Mouse (Mus musculus): Measurements from ENCODE around the gene Cenps. TPM values are rescaled to one million over a fixed set of nuclear protein-coding genes. Genes with fewer than 3 reads are reported as not detected.
"Not testable (repeated sequence)": the region's sequence is repeated elsewhere in the genome, so short reads cannot be mapped to it uniquely, and the experiment has no call there.

The Cenps gene
- polyA plus RNA-seq, 1 experiment from 2014 or later, result 49.5 TPM

DNA sequence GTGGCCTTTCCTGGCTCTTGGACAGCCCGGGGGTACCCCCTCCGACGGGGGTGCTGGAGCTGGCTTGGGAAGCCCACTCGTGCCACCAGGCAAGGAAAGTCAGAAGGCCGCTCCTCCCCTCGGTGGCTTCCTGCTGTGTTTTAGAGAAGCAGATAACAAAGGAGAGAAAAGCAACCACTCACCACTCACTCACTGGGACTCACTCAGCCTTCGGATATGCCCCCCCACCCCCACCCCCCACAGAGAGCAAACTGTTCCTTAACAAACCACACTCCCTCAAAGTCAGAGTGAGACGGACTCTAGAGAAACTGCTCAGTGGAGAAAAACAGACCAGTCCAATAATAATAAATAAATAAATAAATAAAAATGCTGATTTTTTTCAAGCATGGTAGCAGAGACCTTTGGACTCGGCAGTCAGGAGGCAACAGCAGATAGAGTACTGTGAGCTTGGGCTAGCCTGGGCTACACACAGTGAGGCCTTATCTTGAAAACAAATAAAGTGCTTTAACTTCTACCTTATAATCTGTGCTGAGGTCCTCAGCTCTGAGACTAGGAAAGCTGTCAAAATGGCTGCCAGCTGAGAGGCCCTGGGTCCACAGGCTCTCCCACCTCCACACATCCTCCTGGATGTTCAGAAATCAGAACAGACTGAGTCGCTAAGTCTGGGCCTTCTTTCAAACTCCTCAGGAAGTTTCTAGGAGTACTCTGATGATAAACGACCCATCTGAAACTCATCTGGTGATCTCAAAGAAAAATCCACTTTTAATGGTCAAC lies 11.9 kb downstream of the Cenps start:
- Histone ChIP-seq H3K27ac (ENCODE audit: low read depth, low read length) (no peak overlapping the region), H3K4me1 (replicated peaks; ENCODE audit: control insufficient read depth, insufficient read depth, low read length) (no peaks in the 10 kb centered on the region), H3K4me3 (ENCODE audit: low read depth, low read length) (no peak overlapping the region), H3K27me3 (ENCODE audit: control insufficient read depth, insufficient read depth, low read length) (no peaks in the 10 kb centered on the region), H3K36me3 (ENCODE audit: control insufficient read depth, insufficient read depth, low read length) (peaks cover 4% of the 10 kb centered on the region; the same call in 1 of the 2 replicates), H3K4me2 (ENCODE audit: low read depth, low read length, severe bottlenecking) (no peak overlapping the region), H3K9me3 (ENCODE audit: control insufficient read depth, low read length) (no peaks in the 10 kb centered on the region), H3K9ac (ENCODE audit: low read length) (no peak overlapping the region)
- WGBS, result 57% methylated on average over 11 of the region's 11 CpGs
- no peak for ATAC-seq (replicated peaks; ENCODE audit: low FRiP score)
- no peak for DNase-seq (ENCODE audit: low spot score)

DNA sequence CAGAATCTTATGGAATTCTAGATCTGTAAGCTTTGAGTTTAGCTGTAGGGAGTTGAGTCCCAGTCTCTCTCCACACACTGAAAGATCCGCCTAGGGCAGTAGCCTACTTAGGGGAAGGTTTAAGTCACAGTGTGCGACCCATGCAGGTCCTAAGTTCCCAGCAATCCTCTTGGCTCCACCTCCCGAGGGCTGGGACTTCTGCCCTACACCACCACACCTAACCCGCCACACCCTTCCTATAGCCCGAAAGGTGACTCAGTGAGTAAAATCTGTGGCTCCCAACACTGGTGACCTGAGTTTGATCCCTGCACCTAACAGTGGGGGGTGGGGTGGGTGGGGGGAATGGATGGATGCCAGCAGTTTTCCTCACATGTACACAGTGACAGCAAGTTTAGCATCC lies 14.0 kb downstream of the Cenps start:
- H3K4me2 ChIP-seq (ENCODE audit: low read depth, low read length, severe bottlenecking), result no peak overlapping the region
- ATAC-seq (replicated peaks; ENCODE audit: low FRiP score) (no peak), DNase-seq (ENCODE audit: low spot score) (no peak)
- H3K27ac ChIP-seq (ENCODE audit: low read depth, low read length), result no peak overlapping the region
- H3K9me3 ChIP-seq (ENCODE audit: control insufficient read depth, low read length), result no peaks in the 10 kb centered on the region
- H3K4me1 ChIP-seq (replicated peaks; ENCODE audit: control insufficient read depth, insufficient read depth, low read length), result no peaks in the 10 kb centered on the region
- WGBS, result 58% methylated on average over 5 of the region's 5 CpGs
- no peak overlapping the region for H3K4me3 ChIP-seq (ENCODE audit: low read depth, low read length)
- peaks cover 1% of the 10 kb centered on the region; the same call in 1 of the 2 replicates for H3K36me3 ChIP-seq (ENCODE audit: control insufficient read depth, insufficient read depth, low read length)
- H3K9ac ChIP-seq (ENCODE audit: low read length), result no peak overlapping the region
- no peaks in the 10 kb centered on the region for H3K27me3 ChIP-seq (ENCODE audit: control insufficient read depth, insufficient read depth, low read length)

DNA sequence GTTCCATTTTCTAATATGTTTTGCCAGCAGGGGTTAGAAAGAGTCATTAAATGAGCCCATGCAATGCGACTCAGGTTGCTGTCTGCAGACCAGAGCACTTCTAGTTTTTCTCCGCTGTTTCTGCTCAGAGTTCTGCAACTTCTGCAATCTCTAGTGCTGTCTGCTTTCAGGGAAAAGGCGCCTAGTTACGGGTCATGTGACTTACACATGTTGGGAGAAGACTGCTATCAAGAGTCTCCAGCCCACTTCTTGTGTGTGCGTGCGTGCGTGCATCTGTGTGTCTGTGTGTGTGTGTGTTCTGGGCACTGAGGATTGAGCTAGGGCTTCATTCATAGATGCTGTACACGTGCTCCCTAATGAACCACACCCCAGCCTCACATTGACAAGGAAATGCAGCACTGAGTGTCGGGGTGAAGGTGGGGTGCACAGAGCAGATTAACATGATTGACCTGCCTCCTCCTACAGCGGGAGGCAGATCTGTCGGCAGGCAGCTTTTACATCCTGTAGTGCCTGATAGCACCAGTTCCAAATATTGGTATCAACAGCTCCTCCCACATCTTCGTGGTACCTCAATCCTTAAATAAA lies 17.4 kb downstream of the Cenps start:
- not testable (repeated sequence) for H3K9ac ChIP-seq (ENCODE audit: low read length); H3K36me3 ChIP-seq (ENCODE audit: control insufficient read depth, insufficient read depth, low read length); H3K4me2 ChIP-seq (ENCODE audit: low read depth, low read length, severe bottlenecking); H3K4me3 ChIP-seq (ENCODE audit: low read depth, low read length); H3K27ac ChIP-seq (ENCODE audit: low read depth, low read length); H3K4me1 ChIP-seq (replicated peaks; ENCODE audit: control insufficient read depth, insufficient read depth, low read length); DNase-seq (ENCODE audit: low spot score); H3K27me3 ChIP-seq (ENCODE audit: control insufficient read depth, insufficient read depth, low read length); H3K9me3 ChIP-seq (ENCODE audit: control insufficient read depth, low read length); ATAC-seq (replicated peaks; ENCODE audit: low FRiP score)
- 83% methylated on average over 12 of the region's 12 CpGs for WGBS

DNA sequence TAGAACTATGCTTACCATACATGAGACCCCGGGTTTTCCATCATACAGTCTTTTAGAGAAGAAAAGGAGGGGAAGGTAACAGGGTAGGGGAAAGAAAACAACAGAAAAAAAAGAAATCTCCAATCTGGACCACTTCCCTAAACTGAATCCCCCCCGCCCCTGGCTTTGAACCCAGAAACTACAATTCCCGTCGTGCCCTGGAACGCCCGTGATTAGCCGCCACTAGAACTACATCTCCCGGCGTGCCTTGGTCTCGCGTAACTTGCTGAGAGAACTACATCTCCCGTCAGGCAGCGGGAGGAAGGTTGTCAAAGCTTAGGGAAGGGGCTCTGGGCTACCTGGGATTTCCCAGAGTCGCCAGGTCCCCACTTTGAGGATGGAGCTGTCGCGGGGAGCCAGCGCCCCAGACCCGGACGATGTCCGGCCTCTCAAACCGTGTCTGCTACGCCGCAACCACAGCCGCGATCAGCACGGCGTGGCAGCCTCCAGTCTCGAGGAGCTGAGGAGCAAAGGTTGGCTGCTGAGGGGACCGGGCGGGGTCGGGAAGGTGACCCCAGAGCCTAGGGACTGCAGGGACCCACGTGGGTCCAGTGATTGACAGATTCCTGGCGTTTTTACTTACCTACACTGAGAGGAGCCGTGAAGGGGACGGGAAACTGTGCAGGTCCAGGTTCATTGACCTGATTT lies 33.4 kb downstream of the Cenps start, which contains the start of gene Dffa:
Gene Dffa (plus strand): TSS at position 272 of the 687 bp plus-strand sequence.
- ATAC-seq (replicated peaks; ENCODE audit: low FRiP score) (peak; percentile 84), DNase-seq (ENCODE audit: low spot score) (peak; percentile 92)
- no peak within 1 kb of the TSS for H3K27ac ChIP-seq (ENCODE audit: low read depth, low read length)
- under 1% methylated on average over 35 of the region's 35 CpGs for WGBS
- H3K27me3 ChIP-seq (ENCODE audit: control insufficient read depth, insufficient read depth, low read length), result no peaks in the 10 kb centered on the region
- peaks cover 7% of the 10 kb centered on the region; the same call in 1 of the 2 replicates for H3K4me1 ChIP-seq (replicated peaks; ENCODE audit: control insufficient read depth, insufficient read depth, low read length)
- H3K36me3 ChIP-seq (ENCODE audit: control insufficient read depth, insufficient read depth, low read length), result no peaks in the 10 kb centered on the region
- H3K9me3 ChIP-seq (ENCODE audit: control insufficient read depth, low read length), result no peaks in the 10 kb centered on the region
- peak within 1 kb of the TSS; percentile 64 for H3K9ac ChIP-seq (ENCODE audit: low read length)
- peak within 1 kb of the TSS; percentile 79 for H3K4me2 ChIP-seq (ENCODE audit: low read depth, low read length, severe bottlenecking)
- H3K4me3 ChIP-seq (ENCODE audit: low read depth, low read length), result peak within 1 kb of the TSS; percentile 62

DNA sequence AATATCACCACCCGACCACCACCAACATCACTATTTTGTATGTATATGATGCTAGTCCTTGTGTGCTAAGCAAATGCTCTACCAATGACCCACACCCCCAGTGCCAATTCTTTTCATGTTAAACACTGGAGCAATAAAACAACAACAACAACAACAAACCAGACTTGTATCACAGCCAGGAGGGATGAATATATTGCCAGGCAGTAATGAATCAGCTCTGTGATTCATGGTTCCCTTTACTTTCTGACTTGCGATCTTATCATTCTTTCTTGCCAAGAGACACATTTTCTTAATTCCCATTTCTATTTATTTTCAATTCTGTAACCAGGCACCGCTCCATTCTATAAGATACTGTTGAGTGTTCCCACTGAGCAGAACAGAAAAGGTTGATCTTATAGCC lies 36.0 kb downstream of the Cenps start:
- Histone ChIP-seq H3K27ac (ENCODE audit: low read depth, low read length) (no peak overlapping the region), H3K4me3 (ENCODE audit: low read depth, low read length) (no peak overlapping the region), H3K27me3 (ENCODE audit: control insufficient read depth, insufficient read depth, low read length) (no peaks in the 10 kb centered on the region), H3K9me3 (ENCODE audit: control insufficient read depth, low read length) (no peaks in the 10 kb centered on the region), H3K4me1 (replicated peaks; ENCODE audit: control insufficient read depth, insufficient read depth, low read length) (peaks cover 9% of the 10 kb centered on the region; the same call in 1 of the 2 replicates), H3K4me2 (ENCODE audit: low read depth, low read length, severe bottlenecking) (no peak overlapping the region), H3K9ac (ENCODE audit: low read length) (no peak overlapping the region), H3K36me3 (ENCODE audit: control insufficient read depth, insufficient read depth, low read length) (no peaks in the 10 kb centered on the region)
- DNase-seq (ENCODE audit: low spot score) (no peak), ATAC-seq (replicated peaks; ENCODE audit: low FRiP score) (no peak)
- 92% methylated on average over 3 of the region's 3 CpGs for WGBS

DNA sequence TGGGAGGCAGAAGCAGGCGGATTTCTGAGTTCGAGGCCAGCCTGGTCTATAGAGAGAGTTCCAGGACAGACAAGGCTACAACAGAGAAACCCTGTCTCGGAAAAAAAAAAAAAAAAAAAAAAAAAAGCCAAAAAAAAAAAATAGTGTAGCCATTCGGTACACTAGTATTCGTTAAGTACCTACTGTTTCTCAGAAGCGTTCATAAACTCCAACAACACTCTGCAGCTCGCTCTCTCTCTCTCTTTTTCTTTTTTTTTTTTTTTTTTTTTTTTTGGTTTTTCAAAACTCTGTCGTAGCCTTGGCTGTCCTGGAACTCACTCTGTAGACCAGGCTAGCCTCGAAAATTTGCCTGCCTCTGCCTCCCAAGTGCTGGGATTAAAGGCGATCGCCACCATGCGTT lies 37.0 kb downstream of the Cenps start:
- not testable (repeated sequence) for ATAC-seq (replicated peaks; ENCODE audit: low FRiP score); H3K4me2 ChIP-seq (ENCODE audit: low read depth, low read length, severe bottlenecking); DNase-seq (ENCODE audit: low spot score); H3K27ac ChIP-seq (ENCODE audit: low read depth, low read length); H3K27me3 ChIP-seq (ENCODE audit: control insufficient read depth, insufficient read depth, low read length); H3K9me3 ChIP-seq (ENCODE audit: control insufficient read depth, low read length); H3K4me3 ChIP-seq (ENCODE audit: low read depth, low read length); H3K36me3 ChIP-seq (ENCODE audit: control insufficient read depth, insufficient read depth, low read length); H3K4me1 ChIP-seq (replicated peaks; ENCODE audit: control insufficient read depth, insufficient read depth, low read length); H3K9ac ChIP-seq (ENCODE audit: low read length)
- WGBS, result 88% methylated on average over 12 of the region's 12 CpGs

DNA sequence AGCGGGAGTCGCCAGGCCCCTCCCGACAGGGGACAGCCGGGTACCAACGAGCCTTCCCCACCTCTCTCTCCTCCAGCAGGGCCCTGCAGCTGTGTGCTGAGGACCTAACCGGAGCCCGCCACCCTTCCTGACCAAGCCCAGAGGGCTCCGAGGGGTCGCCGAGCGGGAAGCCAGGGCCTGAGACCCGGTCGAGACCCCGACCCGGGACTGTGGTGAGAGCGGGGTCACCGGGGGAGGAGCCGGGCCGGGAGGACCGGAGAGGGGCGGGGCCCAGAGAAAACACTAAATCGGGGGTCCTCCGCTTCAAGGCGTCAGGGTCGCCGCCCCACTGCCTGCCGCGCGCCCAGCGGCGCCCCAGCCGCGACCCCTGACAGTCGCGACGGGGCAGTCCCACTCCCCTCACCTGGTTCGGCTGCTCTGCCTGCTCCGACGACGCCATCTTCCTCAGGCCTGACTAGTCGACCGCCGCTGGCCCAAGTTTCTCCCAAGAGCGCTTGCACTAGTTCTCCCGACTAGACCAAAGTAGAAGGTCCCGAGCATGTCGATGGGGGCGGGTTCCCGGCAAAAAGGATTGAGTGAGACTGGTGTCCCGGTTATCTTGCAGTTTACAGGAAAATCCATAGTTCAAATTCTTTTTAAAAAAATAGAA lies 37.9 kb downstream of the Cenps start, which contains the start of gene Pex14:
Gene Pex14 (minus strand): TSS at position 508 of the 649 bp plus-strand sequence.
- WGBS, result under 1% methylated on average over 49 of the region's 50 CpGs
- H3K27ac ChIP-seq (ENCODE audit: low read depth, low read length), result peak within 1 kb of the TSS; percentile 53; the same call in 1 of the 2 replicates
- peak; percentile 79 for ATAC-seq (replicated peaks; ENCODE audit: low FRiP score)
- H3K4me3 ChIP-seq (ENCODE audit: low read depth, low read length), result peak within 1 kb of the TSS; percentile 98
- H3K4me2 ChIP-seq (ENCODE audit: low read depth, low read length, severe bottlenecking), result peak within 1 kb of the TSS; percentile 98
- peak; percentile 94 for DNase-seq (ENCODE audit: low spot score)
- H3K4me1 ChIP-seq (replicated peaks; ENCODE audit: control insufficient read depth, insufficient read depth, low read length), result peaks cover 4% of the 10 kb centered on the region; the same call in 1 of the 2 replicates
- H3K36me3 ChIP-seq (ENCODE audit: control insufficient read depth, insufficient read depth, low read length), result no peaks in the 10 kb centered on the region
- H3K27me3 ChIP-seq (ENCODE audit: control insufficient read depth, insufficient read depth, low read length), result no peaks in the 10 kb centered on the region
- H3K9me3 ChIP-seq (ENCODE audit: control insufficient read depth, low read length), result no peaks in the 10 kb centered on the region
- H3K9ac ChIP-seq (ENCODE audit: low read length), result peak within 1 kb of the TSS; percentile 88

DNA sequence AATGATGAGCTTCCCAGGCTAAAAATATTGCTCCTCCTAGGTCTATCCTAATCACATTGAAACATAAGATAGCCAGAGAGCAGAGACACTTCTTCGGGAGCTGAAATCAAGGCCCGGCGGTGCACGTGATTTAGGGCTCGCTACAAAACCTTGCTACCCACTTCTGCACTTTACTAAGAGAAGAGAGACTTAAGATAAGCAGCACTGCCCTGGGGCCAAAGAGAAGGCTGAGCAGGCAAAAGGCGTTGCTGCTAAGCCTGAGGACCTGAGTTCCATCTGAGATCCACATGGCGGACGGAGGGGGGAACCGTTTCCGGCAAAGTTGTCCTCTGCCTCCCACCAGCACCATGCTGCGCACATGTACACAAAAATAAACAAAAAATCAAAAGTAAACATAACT lies 38.9 kb downstream of the Cenps start:
- Histone ChIP-seq H3K4me3 (ENCODE audit: low read depth, low read length) (peak overlapping the region; percentile 98), H3K27me3 (ENCODE audit: control insufficient read depth, insufficient read depth, low read length) (no peaks in the 10 kb centered on the region), H3K9me3 (ENCODE audit: control insufficient read depth, low read length) (no peaks in the 10 kb centered on the region), H3K9ac (ENCODE audit: low read length) (peak overlapping the region; percentile 88), H3K36me3 (ENCODE audit: control insufficient read depth, insufficient read depth, low read length) (no peaks in the 10 kb centered on the region), H3K4me1 (replicated peaks; ENCODE audit: control insufficient read depth, insufficient read depth, low read length) (peaks cover 2% of the 10 kb centered on the region; the same call in 1 of the 2 replicates), H3K27ac (ENCODE audit: low read depth, low read length) (no peak overlapping the region), H3K4me2 (ENCODE audit: low read depth, low read length, severe bottlenecking) (peak overlapping the region; percentile 98)
- DNase-seq (ENCODE audit: low spot score) (no peak), ATAC-seq (replicated peaks; ENCODE audit: low FRiP score) (no peak)
- WGBS, result 16% methylated on average over 11 of the region's 11 CpGs
